28 mouse cellular contexts compared by ENCODE assay signal in the genomic region with DNA sequence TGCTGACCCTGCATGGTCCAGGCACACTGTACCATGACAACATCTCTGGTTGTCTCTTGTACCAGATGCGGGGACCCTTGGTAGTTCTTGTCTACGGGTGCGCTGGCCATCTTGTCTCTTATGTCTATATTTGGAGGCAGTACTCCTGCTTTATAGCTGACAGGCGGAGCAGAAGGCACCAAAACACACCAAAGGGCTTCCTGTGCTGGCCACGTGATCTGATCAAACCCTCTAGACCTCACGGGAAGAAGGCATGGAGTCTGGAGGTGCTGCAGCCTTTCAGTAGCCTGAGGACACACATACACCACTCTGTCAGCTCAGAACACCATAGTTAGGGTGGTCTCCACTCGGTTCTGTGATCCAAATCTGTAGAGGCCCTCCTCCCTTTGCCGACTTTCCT.
A peak's percentile ranks its signal among the peaks of the same experiment; 100 is the strongest.
DNase-seq lines count a peak whose midpoint lies in the region; ATAC-seq and TF ChIP-seq lines count a peak whose summit lies in the region.
"Had no signal": no experiment of that assay in that cellular context is flagged by ENCODE, and none has a peak within 500 bp of the region (broad histone marks: within the 10 kb centered on the region; RNA-seq: fewer than 3 reads in every experiment).

No protein-coding gene starts in this region.

- H3K9me3 ChIP-seq in forebrain, embryonic 14.5 days (replicated peaks; ENCODE audit: control insufficient read depth, low read length), result no peaks in the 10 kb centered on the region
- H3K9me3 ChIP-seq: G1E; heart, embryonic 10.5 days; limb, embryonic 12.5 days; lung, embryonic 15.5 days; megakaryocyte, embryonic 14.5 days had no signal

- no peak for TF ChIP-seq CTCF in spleen, adult 2 months (IDR thresholded peaks at IDR 0.05; ENCODE audit: extremely low read depth, insufficient read depth, insufficient read length, insufficient replicate concordance)

- H3K9ac ChIP-seq in forebrain, embryonic 14.5 days (ENCODE audit: low read length), result no peak overlapping the region
- H3K9ac ChIP-seq: hindbrain, embryonic 14.5 days; limb, embryonic 12.5 days; lung, embryonic 15.5 days had no signal

- intact Hi-C loops in gastrocnemius, postnatal 14 days (cut with DNase I; ENCODE audit: low total_unique reads), result no loop called here

- no peaks in the 10 kb centered on the region for H3K36me3 ChIP-seq in spleen, adult 2 months (ENCODE audit: control insufficient read depth, insufficient read depth, low read length)
- H3K36me3 ChIP-seq in forebrain, embryonic 14.5 days (ENCODE audit: control insufficient read depth, insufficient read depth, low read length), result peaks cover 14% of the 10 kb centered on the region
- H3K36me3 ChIP-seq: G1E had no signal

- TF ChIP-seq POLR2A in spleen, adult 2 months (IDR thresholded peaks at IDR 0.05; ENCODE audit: low read depth, low read length), result no peak

- 43% methylated on average over 8 of the region's 8 CpGs for whole genome bisulfite sequencing in spleen, adult 2 months
- 84% methylated on average over 8 of the region's 8 CpGs for WGBS in forebrain, embryonic 14.5 days

- H3K4me2 ChIP-seq in forebrain, embryonic 14.5 days (ENCODE audit: low read length), result no peak overlapping the region
- H3K4me2 ChIP-seq: hindbrain, embryonic 14.5 days; limb, embryonic 12.5 days; lung, embryonic 15.5 days had no signal

- DNase-seq in spleen, adult 2 months (ENCODE audit: low read depth in 1 of 2, low spot score in 2 of 2), result peak; percentile 8 to 9
- no peak for DNase-seq in spleen, adult 18-20 months
- DNase-seq in induced T-regulatory cell, adult 2 months (ENCODE audit: low read depth), result peak; percentile 30
- peak; percentile 74 for DNase-seq in thymus, postnatal 0 days (ENCODE audit: low spot score)
- DNase-seq in thymus, postnatal 4 days, result peak; percentile 48
- DNase-seq in lung, postnatal 4 days, result no peak
- DNase-seq in gastrocnemius, postnatal 14 days, result no peak
- no peak for DNase-seq in forebrain, embryonic 14.5 days (ENCODE audit: low spot score)
- DNase-seq: adrenal gland, postnatal 14 days; cerebellum, adult 11-12 months; cerebellum, adult 9-11 months; gastrocnemius, postnatal 25 days; heart, adult 11 months; heart, postnatal 36 days; kidney, adult 2 months; kidney, postnatal 36 days; lung, postnatal 36 days; midbrain, embryonic 14.5 days; right cerebral cortex, postnatal 4 days had no signal

- H3K4me3 ChIP-seq in spleen, adult 2 months (ENCODE audit: extremely low read depth, insufficient read depth, insufficient read length), result no peak overlapping the region
- H3K4me3 ChIP-seq in forebrain, embryonic 14.5 days (ENCODE audit: low read depth, low read length), result no peak overlapping the region
- H3K4me3 ChIP-seq: erythroblast, embryonic 14.5 days; heart, embryonic 10.5 days; layer of hippocampus, adult 2 months; left cerebral cortex, adult 2 months; limb, embryonic 12.5 days; lung, embryonic 15.5 days; megakaryocyte, embryonic 14.5 days had no signal

- no peak overlapping the region for H3K27ac ChIP-seq in spleen, adult 2 months (ENCODE audit: insufficient read depth, low read length)
- no peak overlapping the region for H3K27ac ChIP-seq in forebrain, embryonic 14.5 days (ENCODE audit: low read depth, low read length)
- H3K27ac ChIP-seq: heart, embryonic 10.5 days; hindbrain, embryonic 14.5 days; layer of hippocampus, adult 2 months; left cerebral cortex, adult 2 months; limb, embryonic 12.5 days; lung, embryonic 15.5 days had no signal

- H3K4me1 ChIP-seq in spleen, adult 2 months (ENCODE audit: control insufficient read depth, insufficient read depth, insufficient read length), result peaks cover 5% of the 10 kb centered on the region; the same call in 1 of the 2 replicates
- peaks cover 4% of the 10 kb centered on the region; the same call in 1 of the 2 replicates for H3K4me1 ChIP-seq in forebrain, embryonic 14.5 days (ENCODE audit: control insufficient read depth, insufficient read depth, low read length)
- H3K4me1 ChIP-seq: lung, embryonic 15.5 days had no signal

- no peak for ATAC-seq in forebrain, embryonic 14.5 days

- H3K27me3 ChIP-seq in spleen, adult 2 months (ENCODE audit: control insufficient read depth, insufficient read depth, low read length), result no peaks in the 10 kb centered on the region
- H3K27me3 ChIP-seq in forebrain, embryonic 14.5 days (replicated peaks; ENCODE audit: control insufficient read depth, insufficient read depth, low read length), result no peaks in the 10 kb centered on the region
- H3K27me3 ChIP-seq: limb, embryonic 12.5 days; lung, embryonic 15.5 days had no signal

Comparison
In these comparisons a context has a peak if more than half of its experiments do, and no peak if none do; other contexts are left out.
1. DNase-seq: peak in spleen, adult 2 months (2 of 2), induced T-regulatory cell, adult 2 months (single experiment), thymus, postnatal 0 days (single experiment) and thymus, postnatal 4 days (single experiment); none in spleen, adult 18-20 months (0 of 2), lung, postnatal 4 days (0 of 2), gastrocnemius, postnatal 14 days (single experiment) and forebrain, embryonic 14.5 days (single experiment).